Mouse (Mus musculus) gastrocnemius, postnatal 36 days (tissue): ENCODE results near the gene Ankzf1. TPM values are rescaled to one million over a fixed set of nuclear protein-coding genes. Genes with fewer than 3 reads are reported as not detected.
"Not testable (repeated sequence)": the region's sequence is repeated elsewhere in the genome, so short reads cannot be mapped to it uniquely, and the experiment has no call there.

ENCODE experiments used
- DNase-seq, 2 experiments: peaks; one replicate each; pipeline ENCODE4 v3.0.0; 2022
- intact Hi-C: fragments of 180-260 bp; cut with DNase I; formaldehyde crosslinking; loops from one replicate; pipeline ENCODE4 v1.15.1; 2025
- total RNA-seq, 2 experiments: library from RNA; stranded (reverse); gene quantifications; 2 replicates each; pipeline ENCODE4 v1.2.3; 2021

Gene Ankzf1
- total RNA-seq, 2 experiments from 2014 or later, result 3.8 to 4.7 TPM

DNA sequence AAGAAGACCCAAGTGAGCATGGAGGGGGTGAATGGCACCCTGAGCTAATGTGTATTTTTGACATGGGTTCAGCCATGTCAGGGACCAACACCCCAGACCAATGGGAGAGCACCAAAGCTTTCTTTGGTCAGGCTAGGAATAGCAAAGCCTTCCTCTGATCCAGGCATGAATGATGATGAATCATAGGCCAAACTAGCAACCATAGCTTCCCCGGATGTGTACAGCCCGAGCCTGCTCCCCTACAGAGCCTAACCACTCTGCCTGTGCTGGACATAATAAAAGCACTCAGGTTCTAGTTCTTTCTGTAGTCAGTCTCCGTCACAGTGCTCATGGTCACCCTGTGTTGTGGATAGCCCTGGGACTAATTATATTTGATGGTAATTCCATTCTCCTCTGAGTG, 29.6 kb downstream of the Ankzf1 start:
- intact Hi-C loops, result no loop called here
- DNase-seq, result no peak

DNA sequence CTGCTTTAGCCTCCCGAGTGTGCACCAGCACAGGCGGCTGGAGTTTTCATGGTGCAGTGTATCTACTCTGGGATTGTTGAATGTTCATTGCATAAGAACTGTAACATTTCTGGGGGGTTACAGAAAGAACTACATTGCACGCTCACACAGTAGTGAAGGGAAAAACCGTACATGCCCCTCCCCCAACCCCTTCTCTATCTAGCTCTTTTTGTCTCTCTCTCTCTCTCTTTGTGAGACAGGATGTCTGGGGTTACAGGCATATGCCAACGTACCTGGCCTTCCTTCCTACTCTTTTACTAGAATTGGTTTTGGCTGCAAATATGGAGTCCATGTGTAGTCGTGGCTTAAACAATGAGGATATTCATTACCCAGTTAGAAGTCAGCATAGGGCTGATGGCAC, 31.0 kb downstream of the Ankzf1 start:
- intact Hi-C loops, result no loop called here
- DNase-seq, result no peak

DNA sequence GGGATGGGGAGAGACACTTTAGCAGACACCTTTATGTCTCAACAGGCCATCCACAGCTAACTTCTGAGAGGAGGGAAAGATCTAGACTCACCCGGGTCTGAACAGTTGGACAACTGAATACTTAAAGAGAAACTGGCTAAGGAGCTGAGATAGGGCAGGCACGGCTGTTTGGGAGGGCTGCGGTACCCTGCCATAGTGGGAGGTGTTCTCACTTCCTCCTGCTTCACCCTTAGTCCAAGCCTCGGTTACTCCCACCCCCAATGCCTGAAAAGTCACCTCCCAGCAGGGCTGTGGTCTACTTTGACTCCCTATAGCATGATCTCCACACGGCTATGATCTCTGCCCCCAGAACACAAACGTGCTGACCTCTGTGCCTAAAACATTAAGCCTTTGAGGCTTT, 31.6 kb downstream of the Ankzf1 start:
- intact Hi-C loops, result no loop called here
- DNase-seq, result no peak

DNA sequence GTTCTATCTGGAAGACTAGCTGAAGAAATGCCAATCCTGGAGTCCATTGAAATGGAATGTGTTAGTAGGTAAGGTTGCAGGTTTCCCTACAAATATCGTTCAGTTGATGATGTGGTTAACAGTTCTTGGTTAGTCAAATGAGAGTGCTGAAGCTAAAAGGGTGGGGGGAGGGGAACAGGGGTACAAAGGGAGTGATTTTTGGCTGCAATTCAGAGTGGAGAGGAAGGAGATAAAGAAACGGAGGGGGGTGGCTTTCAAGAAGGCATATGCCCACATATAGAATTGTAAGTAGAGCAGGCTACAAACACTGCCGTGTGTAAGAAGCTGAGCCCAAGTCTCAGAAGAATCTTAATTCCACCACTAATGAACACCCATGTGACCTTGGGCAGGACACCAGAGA, 33.5 kb downstream of the Ankzf1 start:
- intact Hi-C loops, result no loop called here
- no peak for DNase-seq

DNA sequence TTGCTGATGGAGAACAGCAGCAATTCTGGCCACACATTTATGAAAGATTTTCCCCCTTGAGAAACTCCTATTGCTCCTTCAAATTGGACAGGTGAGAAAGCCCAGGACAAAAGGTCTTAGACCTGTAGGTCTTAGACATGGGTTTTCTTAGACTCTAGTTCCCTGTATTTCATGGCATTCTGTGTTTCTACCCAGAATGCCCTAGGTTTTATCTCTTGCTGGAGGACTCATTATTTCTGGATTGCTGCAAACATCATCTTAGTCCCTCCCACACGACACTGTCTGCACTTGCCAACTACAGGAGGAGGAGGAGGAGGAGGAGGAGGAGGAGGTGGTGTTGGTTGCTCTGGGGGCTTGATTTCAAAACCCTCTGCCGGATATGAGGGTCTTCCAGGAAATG, 34.2 kb downstream of the Ankzf1 start:
- intact Hi-C loops, result no loop called here
- no peak for DNase-seq

DNA sequence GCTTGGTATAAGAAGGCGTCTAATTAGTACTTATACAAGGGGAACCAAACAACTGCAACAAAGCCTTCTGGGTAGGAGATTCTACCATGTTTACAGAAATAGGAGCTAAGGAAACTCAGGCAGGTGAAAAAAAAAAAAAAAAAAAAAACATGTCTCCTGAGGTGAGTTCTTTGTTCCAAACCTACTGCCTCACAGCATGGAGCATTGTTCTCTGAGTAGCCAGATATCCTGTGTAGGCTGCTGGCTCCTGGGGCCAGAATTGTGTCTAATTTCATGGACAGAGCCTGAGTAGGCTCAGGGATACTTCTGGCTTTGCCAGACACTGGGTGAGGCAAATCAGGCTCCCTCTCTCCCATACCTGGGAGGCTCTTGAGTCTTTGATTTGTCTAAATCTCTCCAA, 35.7 kb downstream of the Ankzf1 start:
- intact Hi-C loops, result no loop called here
- DNase-seq, result no peak

DNA sequence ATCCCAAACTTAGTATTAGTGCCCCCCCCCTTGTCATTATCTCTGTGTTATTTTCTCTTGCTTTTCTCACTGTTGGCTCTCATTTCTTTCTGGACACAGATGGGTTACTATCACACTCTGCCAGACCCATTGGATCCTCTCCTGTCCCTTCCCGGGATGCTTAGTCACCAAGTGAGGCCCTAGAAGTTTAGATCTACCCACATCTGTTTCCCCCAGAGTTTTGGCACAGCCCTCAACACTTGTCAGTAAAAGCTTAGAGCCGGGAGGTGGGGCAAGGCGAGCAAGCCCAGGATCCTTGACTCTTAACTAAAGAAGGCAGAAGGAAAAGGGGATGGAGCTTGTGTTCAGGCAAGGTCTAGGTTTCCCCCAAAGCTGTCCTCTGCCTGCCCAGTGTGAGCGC, 37.2 kb downstream of the Ankzf1 start:
- intact Hi-C loops, result no loop called here
- DNase-seq, result no peak

DNA sequence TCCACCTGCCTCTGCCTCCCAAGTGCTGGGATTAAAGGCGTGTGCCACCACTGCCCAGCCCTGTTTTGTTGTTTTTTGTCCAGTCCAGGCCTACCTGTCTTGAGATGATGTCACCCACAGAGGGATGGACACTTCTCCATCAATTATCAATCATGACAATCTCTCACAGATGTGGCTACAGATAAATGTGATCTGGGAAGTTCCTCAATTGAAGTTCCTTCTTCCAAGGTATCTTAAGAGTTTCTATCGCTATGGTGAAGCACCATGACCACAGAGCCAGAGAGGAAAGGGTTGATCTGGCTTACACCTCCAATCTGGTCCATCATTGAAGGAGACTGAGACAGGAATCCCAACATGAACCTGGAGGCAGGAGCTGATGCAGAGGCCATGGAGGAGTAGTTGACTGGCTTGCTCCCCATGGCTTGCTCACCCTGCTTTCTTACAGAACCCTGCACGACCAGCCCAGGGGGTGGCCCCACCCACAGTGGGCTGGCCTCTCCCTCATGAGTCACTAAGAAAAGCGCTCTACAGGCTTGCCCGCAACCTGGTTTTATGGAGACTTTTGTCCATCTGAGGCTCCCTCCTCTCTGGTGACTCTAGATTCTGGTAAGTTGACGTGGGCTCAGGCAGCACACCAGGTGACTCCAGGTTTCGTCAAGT, 38.5 kb downstream of the Ankzf1 start:
- intact Hi-C loops, result no loop called here
- no peak for DNase-seq

DNA sequence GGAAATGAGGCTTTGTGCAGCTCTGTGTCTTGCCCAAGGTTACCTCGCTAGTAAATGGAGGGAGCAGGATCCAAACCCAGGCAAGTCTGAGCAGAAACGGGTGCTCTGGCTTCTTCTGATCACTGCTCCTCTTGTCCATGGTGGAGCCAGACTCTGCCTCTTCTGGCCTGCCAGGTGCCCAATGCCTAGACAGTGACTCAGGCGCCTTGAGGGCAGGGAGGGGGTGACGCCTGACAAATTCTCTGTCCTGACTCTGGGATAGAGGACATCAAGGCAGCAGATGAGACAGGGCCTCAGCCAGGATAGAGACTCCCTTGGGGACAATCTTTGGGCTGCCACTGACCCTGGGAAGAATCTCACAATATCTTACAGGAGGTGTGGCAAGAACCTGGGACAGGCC, 39.3 kb downstream of the Ankzf1 start:
- DNase-seq, result no peak
- intact Hi-C loops, result no loop called here

DNA sequence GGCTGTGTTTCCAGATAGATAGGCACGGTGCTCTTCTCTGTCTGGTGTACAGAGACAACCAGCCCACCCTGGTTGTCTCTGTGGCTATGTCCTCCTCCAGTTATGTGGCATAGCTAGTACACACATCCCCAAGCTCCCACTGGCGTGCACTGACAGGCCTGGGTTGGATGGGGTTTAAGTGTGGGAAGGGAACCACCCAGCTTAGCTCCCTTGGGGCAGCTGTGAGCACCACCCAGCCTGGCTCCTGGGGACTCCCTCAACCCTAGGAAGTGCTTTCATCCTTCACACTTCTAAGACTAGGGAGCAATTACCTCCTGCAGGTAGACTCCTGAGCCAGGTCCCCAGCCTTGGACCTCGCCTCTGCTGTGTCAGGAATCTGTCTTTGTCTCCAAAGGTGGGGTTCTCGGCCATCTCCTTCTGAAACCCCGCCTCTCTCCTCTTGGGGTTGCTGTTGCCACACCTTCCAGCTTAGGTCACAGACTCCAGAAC, 39.8 kb downstream of the Ankzf1 start, which contains the start of gene A630095N17Rik:
Gene A630095N17Rik (minus strand): TSS at position 439 of the 489 bp plus-strand sequence.
- intact Hi-C loops, result no loop called here
- no peak for DNase-seq

DNA sequence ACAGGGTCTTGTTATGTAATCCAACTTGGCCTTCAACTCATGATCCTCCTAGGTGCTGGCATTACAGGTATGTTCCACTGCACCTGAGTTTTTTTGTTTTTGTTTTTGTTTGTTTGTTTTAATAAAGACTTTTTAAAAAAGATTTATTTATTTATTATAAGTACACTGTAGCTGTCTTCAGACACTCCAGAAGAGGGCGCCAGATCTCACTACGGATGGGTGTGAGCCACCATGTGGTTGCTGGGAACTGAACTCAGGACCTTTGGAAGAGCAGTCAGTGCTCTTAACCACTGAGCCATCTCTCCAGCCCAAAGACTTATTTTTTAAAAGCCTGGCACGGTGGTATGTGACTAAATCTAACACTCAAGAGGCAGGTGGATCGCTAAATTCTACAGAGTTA, 40.5 kb downstream of the Ankzf1 start:
- intact Hi-C loops, DNase-seq: not testable (repeated sequence)

DNA sequence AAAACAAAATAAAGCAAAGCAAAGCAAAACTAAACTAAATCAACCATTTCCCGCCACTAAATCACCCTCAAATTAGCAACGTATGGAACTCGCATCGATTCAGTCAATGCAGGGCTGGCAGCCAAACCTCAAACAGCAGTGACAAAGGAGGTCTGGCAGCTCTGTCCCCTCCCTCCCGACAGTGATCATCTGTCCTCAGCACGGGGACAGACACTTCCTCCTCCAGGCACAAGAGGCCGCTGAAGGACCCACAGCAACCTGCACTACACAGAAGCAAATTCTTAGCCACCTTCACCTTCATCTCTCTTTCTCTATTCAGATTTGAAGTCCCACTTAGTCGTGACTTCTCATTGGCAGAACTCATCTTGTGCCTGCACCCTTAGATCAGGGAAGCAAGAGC, 42.7 kb downstream of the Ankzf1 start:
- no peak for DNase-seq
- intact Hi-C loops, result no loop called here

DNA sequence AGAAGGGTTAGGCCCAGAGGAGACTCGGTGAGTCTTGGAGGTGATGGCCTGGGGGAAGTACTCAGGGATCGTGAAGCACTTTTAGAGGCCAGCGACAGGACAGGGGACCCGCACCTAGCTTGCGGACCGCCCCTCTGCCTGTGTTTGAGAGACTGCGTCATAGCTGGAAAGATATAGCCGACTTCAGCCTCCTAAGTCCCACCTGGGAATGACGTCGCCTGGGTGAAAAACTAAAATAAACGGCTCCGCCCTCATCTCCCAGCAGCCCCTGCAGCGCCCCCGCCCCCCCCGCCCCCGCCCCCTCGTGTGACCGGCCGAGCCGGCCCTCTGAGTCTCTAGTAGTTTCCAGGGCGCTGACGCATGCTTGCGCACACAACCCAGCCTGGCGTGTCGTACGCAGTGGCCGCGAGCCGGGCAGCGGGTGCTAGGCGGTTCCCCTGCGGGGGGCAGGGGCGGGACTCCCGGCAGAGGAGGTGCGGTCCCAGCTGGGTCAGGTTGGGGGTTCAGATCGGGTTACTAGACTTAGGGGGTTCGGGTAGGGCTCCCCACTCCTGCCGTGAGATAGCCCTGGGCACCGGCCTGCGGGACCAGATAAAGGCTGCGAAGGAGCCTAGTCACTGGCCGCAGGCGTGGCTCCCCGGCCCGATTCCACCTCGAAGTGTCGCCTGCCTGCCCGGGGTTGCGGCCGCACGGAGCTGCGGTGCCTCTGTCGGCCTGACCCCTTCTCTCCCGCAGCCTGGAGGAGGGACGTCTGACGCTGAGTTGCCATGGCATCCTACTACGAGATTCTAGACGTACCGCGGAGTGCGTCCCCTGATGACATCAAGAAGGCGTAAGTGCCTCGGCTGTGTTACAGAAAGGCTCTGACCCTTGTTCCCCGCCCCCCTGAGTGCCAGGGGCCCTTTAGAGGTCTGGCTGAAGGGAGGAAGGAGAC, 44.4 kb downstream of the Ankzf1 start, which contains the start of gene Dnajb2:
Gene Dnajb2 (plus strand): TSS at position 290 of the 934 bp plus-strand sequence.
- intact Hi-C loops, result no loop called here
- peak; percentile 83 to 87 for DNase-seq

DNA sequence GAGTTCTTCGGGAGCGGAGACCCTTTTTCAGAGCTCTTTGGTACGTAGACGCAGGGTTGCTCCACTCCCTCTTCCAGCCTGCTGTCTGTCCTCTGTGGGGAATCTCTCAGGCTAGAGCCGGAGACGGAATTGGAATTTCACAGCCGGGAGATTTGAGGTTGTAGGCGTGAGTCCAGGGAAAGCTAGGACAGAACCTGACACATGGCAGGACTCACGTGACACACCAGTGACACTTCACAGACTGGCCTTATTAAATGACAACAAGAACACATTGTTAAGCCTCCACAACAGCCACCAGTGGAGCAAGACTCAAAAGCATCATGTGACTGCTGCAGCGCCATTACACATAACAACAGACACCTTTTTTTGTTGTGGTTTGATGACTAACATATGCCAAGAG, 47.6 kb downstream of the Ankzf1 start:
- intact Hi-C loops, result no loop called here
- no peak for DNase-seq

DNA sequence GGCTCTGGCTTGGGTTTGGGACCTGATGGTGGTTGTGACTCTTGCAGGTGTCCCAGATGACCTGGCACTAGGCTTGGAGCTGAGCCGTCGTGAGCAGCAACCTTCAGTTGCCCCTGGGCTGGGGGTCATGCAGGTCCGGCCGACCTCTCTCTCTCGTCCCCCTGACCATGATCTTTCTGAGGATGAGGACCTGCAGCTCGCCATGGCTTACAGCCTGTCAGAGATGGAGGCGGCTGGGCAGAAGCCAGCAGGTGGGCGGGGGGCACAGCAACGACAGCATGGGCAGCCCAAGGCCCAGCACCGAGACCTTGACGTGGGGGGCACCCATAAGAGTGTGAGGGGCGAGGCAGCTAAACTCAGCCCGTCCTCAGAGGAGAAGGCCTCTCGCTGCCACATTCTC, 51.5 kb downstream of the Ankzf1 start:
- intact Hi-C loops, result no loop called here
- DNase-seq, result no peak

DNA sequence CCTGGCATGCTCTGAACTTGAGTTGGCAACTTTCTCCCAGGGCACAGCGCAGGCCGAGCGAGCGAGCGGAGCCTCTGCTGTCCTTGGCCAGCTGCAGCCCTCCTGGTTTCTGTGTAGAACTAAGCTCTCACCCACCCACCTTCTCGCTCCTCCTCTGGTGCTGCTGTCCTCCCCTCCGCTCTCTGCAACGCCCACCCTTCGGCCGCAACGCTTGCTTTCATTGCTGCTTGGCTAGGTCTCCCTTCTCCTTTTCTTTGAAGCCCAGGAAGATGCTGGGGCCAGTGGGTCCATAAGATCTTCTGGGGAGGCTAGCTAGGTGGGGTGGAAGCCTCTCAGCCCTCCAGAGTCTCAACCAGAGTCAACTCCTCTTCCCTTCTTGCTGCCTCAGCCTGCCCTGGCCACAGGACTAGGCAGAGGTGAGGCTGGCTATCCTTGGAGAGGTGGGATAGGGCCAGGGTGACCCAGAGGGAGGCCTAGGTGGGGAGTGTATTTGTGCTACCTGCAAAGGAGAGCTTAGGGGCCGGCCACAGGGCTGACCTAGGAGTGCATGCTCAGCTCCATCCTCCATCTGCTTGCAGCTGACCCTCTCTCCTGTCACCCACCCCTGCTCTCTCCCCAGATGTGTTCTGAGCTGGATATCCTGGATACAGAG, 52.4 kb downstream of the Ankzf1 start:
- intact Hi-C loops, result no loop called here
- DNase-seq, result no peak

DNA sequence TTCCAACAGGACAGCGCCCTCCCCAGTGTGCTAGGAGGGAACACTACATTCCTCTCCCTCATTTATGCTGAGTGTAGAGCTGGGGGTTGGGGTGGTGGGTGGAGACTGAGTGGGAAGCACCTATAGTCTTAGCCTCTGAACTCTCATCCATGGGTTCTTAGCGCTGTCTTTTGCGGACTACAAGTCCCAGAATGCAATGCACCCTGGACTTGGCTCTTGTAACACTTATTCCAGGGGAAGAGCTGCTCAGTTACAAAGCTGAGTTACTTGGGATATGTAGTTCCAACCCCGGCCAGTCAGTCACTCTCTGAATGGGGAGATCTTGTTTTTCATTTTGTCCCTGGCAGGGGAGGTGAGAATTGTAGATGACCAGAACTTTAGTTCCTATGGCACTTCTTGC, 52.9 kb downstream of the Ankzf1 start:
- no peak for DNase-seq
- intact Hi-C loops, result no loop called here

DNA sequence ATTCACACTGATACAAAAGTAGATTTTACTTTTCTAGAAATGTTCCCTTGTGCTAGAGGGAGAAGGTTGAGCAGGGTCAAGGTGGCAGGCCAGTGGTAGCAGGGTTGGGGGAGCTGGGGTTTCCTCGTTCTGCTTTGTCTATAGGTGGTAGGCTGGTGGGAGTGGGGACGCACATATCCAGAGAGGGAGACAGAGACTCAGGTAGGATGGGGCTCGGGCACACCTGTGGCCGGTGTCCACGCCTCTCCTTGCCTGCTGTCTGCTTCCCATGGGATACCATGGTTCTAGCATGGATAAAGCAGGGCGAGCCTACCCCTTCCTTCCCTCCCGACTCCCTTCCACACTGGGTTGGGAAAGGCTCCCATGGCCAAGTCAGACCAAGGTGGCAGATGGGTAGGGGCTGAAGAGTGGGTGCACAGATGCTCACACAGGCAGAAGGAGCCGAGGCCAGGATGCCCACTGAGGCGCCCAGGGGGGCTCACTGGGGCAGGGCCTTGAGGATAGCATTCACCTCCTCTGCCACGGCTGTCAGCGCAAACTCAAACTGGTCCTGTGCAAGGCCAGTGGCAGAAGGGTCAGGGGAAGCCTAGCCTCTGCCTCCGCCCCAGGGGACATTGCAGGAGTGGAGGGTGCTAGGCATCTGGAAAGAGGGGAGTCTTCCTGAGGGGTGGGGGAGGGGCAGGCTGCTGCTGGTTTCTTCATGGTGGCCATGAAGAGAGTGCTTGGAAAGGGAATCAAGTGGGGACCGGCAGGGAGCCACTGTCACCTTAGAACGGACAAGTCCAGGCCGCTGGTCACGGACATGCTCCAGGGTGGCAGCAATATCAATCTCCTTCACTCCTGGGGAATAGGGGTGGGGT, 55.4 kb downstream of the Ankzf1 start:
- intact Hi-C loops, result no loop called here

DNA sequence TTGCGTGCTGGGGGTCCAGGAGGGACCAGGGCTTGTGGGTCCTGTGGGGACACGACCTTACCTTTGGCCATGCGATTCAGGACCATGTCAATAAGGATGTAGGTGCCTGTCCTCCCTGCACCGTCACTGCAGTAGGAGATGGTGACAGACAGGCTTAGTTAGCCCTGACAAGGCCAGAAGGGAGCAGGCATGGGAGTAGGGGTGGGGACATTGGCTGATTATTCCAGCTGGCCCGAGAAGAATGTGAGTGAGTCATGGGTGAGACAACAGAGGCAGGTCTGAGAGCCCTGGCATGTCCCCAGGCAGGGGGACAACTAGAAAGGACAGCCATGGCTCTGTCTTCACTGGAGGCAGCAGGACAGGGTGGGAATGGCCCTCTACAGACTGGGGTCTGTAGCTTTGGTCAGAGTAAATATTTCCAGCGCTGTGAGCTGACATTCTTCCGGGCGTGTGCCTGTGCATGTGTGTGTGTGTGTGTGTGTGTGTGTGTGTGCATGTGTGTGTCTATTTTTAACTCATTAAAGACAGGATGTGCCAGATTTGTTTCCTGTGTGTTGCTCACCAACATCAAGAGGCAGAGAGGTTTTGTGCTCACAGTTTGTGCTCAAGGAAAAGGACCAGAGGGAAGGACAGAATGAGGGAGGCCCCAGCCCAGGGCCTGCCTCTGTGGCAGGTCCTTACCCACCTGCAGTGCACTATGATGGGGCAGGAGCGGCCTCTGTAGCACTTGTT, 56.3 kb downstream of the Ankzf1 start:
- intact Hi-C loops, result no loop called here
- DNase-seq, result peak in 1 of 2 experiments; percentile 45

More for the DNA sequence above, 55.4 kb downstream of the Ankzf1 start:
- no peak for DNase-seq
